Mouse (Mus musculus) adrenal gland, postnatal 4 days (tissue): Measurements from ENCODE around the gene Clcf1. TPM values are rescaled to one million over a fixed set of nuclear protein-coding genes. Genes with fewer than 3 reads are reported as not detected.

ENCODE experiments used
- DNase-seq, 2 experiments: peaks; one replicate each; pipeline ENCODE4 v3.0.0; 2021 to 2022; ENCODE audit warnings: low spot score in 2 of 2, mixed read lengths in 2 of 2
- long read RNA-seq, 2 experiments: library from polyadenylated mRNA; stranded (forward); transcript quantifications; one replicate each; pipeline ENCODE4 v2.0.0; 2021
- total RNA-seq, 2 experiments: library from RNA; stranded (reverse); gene quantifications; 2 replicates each; pipeline ENCODE4 v1.2.3; 2021

Clcf1 gene
- total RNA-seq: 10 to 100 TPM; 10.0 to 10.7 TPM
- long read RNA-seq, experiment 1, partial matches to known transcripts: 1 of 5 reads
- long read RNA-seq, experiment 1, other reads (novel, unspliced or antisense): 2 of 5 reads
- long read RNA-seq, experiment 2, partial matches to known transcripts: 0 of 4 reads
- long read RNA-seq, experiment 2, other reads (novel, unspliced or antisense): 1 of 4 reads

- no peak for DNase-seq
Observed at GRCm38 (mm10) chr19:4214071-4214770, at the start of gene Clcf1, which contains the start of gene AC109138.7. TSS of gene Clcf1 (plus strand) at chr19:4214238. TSS of gene AC109138.7 (plus strand) at chr19:4214357.

GRCm38 (mm10) chr19:4164721-4165120 is 49.3 kb upstream of the Clcf1 start:
- no peak for DNase-seq

GRCm38 (mm10) chr19:4166678-4167476 is 47.2 kb upstream of the Clcf1 start:
- DNase-seq: no peak

- peak; percentile 99 for DNase-seq
Observed at GRCm38 (mm10) chr19:4169378-4169784, 44.7 kb upstream of the Clcf1 start.

GRCm38 (mm10) chr19:4169810-4170209 is 44.2 kb upstream of the Clcf1 start:
- DNase-seq: no peak

GRCm38 (mm10) chr19:4170723-4171392 is 43.2 kb upstream of the Clcf1 start:
- DNase-seq: no peak

- no peak for DNase-seq
Observed at GRCm38 (mm10) chr19:4171393-4172290, 42.4 kb upstream of the Clcf1 start.

- no peak for DNase-seq
Observed at GRCm38 (mm10) chr19:4172925-4173324, 41.1 kb upstream of the Clcf1 start.

- DNase-seq: no peak
Observed at GRCm38 (mm10) chr19:4175368-4175947, 38.6 kb upstream of the Clcf1 start, which contains the start of gene Carns1. TSS of gene Carns1 (minus strand) at chr19:4175479.

GRCm38 (mm10) chr19:4180411-4180810 is 33.6 kb upstream of the Clcf1 start:
- no peak for DNase-seq

GRCm38 (mm10) chr19:4181892-4182291 is 32.1 kb upstream of the Clcf1 start:
- no peak for DNase-seq

GRCm38 (mm10) chr19:4183689-4184088 is 30.3 kb upstream of the Clcf1 start:
- no peak for DNase-seq

- DNase-seq: no peak
Observed at GRCm38 (mm10) chr19:4184976-4185975, 28.8 kb upstream of the Clcf1 start.

- DNase-seq: no peak
Observed at GRCm38 (mm10) chr19:4187303-4187702, 26.7 kb upstream of the Clcf1 start.

- no peak for DNase-seq
Observed at GRCm38 (mm10) chr19:4189051-4189620, 24.9 kb upstream of the Clcf1 start.

GRCm38 (mm10) chr19:4190831-4191334 is 23.2 kb upstream of the Clcf1 start, which contains the start of gene Tbc1d10c:
TSS of gene Tbc1d10c (minus strand) at chr19:4191284.
- DNase-seq: no peak

GRCm38 (mm10) chr19:4191528-4192250 is 22.3 kb upstream of the Clcf1 start, which contains the start of gene Ppp1ca:
TSS of gene Ppp1ca (plus strand) at chr19:4192065.
- DNase-seq: peak; percentile 95 to 96
